Mouse (Mus musculus) liver, adult 2 months (tissue): ENCODE measurements around the gene Gfy.

ENCODE experiments used
- CTCF ChIP-seq: fragments of 200-500 bp; IDR thresholded peaks from 2 replicates; pipeline ENCODE4 v1.5.1; 2011; ENCODE audit warnings: low read depth, low read length, control low read depth
- POLR2A ChIP-seq: fragments of 200-500 bp; IDR thresholded peaks from 2 replicates; pipeline ENCODE4 v1.6.1; 2011; ENCODE audit warnings: low read length, control low read depth; ENCODE audit not compliant: insufficient read depth; ENCODE audit errors: extremely low read depth

DNA sequence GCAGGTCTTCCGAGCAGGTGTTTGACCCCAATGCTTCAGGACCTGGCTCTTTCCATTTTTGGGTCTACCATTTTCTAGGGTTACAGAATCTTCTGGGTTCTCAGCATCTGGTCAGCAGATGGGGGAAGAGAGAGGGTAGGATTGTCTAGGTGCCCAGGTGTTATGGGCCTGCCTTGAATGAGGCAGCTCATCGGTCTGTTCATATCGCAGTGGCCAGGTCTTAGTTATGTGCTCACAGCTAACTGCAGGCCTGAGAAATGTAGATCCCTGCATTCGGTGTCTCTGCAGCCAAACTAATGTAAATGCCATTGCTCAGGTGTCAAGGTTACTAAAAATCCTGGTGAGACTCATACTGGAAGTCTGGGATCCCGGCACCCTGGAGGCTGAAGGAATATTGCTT lies 47.1 kb upstream of the Gfy start:
- no peak for TF ChIP-seq CTCF
- no peak for TF ChIP-seq POLR2A
